Mouse (Mus musculus) MEL (cell line): ENCODE results near the gene Sp110. TPM values are rescaled to one million over a fixed set of nuclear protein-coding genes. Genes with fewer than 3 reads are reported as not detected.
"Not testable (repeated sequence)": the region's sequence is repeated elsewhere in the genome, so short reads cannot be mapped to it uniquely, and the experiment has no call there.

Experiments used
- DNase-seq: peaks from one replicate; pipeline ENCODE4 v3.0.0; 2011; ENCODE audit warnings: low read depth, low spot score
- H3K27ac ChIP-seq: 2 replicates; pipeline ENCODE4 v1.5.1; 2012; ENCODE audit warnings: low read depth, mild to moderate bottlenecking, control low read depth, low read length, moderate library complexity; ENCODE audit not compliant: control insufficient read depth
- H3K27me3 ChIP-seq, 2 experiments: fragments of 150-350 bp in 1 of 2; sonication (generic) in 1 of 2; 2 replicates each; pipeline ENCODE4 v1.6.1; 2012; ENCODE audit warnings: low read length in 2 of 2, mild to moderate bottlenecking in 2 of 2, improper control_type of control experiment in 1 of 2, moderate library complexity in 1 of 2; ENCODE audit not compliant: insufficient read depth in 2 of 2, control insufficient read depth in 1 of 2
- H3K36me3 ChIP-seq, 2 experiments: 2 replicates each; pipeline ENCODE4 v1.6.1; 2012 to 2014; ENCODE audit warnings: low read length in 2 of 2, improper control_type of control experiment in 1 of 2, inconsistent platforms in 1 of 2, mild to moderate bottlenecking in 1 of 2; ENCODE audit not compliant: insufficient read depth in 2 of 2, control insufficient read depth in 1 of 2
- H3K4me1 ChIP-seq, 2 experiments: fragments of 150-350 bp in 1 of 2; sonication (generic) in 1 of 2; 2 replicates each; pipeline ENCODE4 v1.6.1; 2012; ENCODE audit warnings: low read length in 2 of 2, improper control_type of control experiment in 1 of 2, mild to moderate bottlenecking in 1 of 2; ENCODE audit not compliant: insufficient read depth in 2 of 2, control insufficient read depth in 1 of 2
- H3K4me3 ChIP-seq, 2 experiments: fragments of 150-350 bp in 1 of 2; sonication (generic) in 1 of 2; 2 replicates each; pipeline ENCODE4 v1.5.1; 2012; ENCODE audit warnings: low read depth in 2 of 2, low read length in 2 of 2, mild to moderate bottlenecking in 2 of 2, moderate library complexity in 2 of 2, control low read depth in 1 of 2, improper control_type of control experiment in 1 of 2; ENCODE audit not compliant: control insufficient read depth in 1 of 2, insufficient read depth in 1 of 2
- H3K79me2 ChIP-seq: 2 replicates; pipeline ENCODE4 v1.6.1; 2012; ENCODE audit warnings: mild to moderate bottlenecking, low read length, moderate library complexity; ENCODE audit not compliant: control insufficient read depth, poor library complexity, insufficient read depth
- H3K9ac ChIP-seq: 2 replicates; pipeline ENCODE4 v1.6.1; 2012; ENCODE audit warnings: low read depth, mild to moderate bottlenecking, control low read depth, low read length, moderate library complexity; ENCODE audit not compliant: control insufficient read depth, poor library complexity, severe bottlenecking
- H3K9me3 ChIP-seq: fragments of 150-350 bp; sonication (generic); replicated peaks from 2 replicates; pipeline ENCODE4 v1.6.1; 2012; ENCODE audit warnings: mild to moderate bottlenecking, low read length, improper control_type of control experiment, moderate library complexity; ENCODE audit not compliant: insufficient read depth
- polyA plus RNA-seq, 2 experiments: library from polyadenylated mRNA; stranded (reverse) in 1 of 2; unstranded in 1 of 2; fragments of >175 nt in 1 of 2; fragments of >200 nt in 1 of 2; gene quantifications; 2 replicates each; pipeline versions ENCODE4 v1.2.1 to v1.2.4; 2012; ENCODE audit warnings: low replicate concordance in 2 of 2, low read depth in 1 of 2; ENCODE audit not compliant: insufficient read length in 2 of 2, insufficient read depth in 1 of 2, missing spikeins in 1 of 2
- total RNA-seq: library from RNA; depleted of rRNA; stranded (reverse); fragments of 300-350 nt; gene quantifications from 2 replicates; pipeline ENCODE4 v1.2.3, GENCODE M21; 2012; rRNA removed

Gene Sp110
- total and polyA plus RNA-seq, 3 experiments: 12.7 to 13.7 TPM; not detected in 1

GRCm38 (mm10) chr1:85528451-85529110 is 70.0 kb downstream of the Sp110 start:
- H3K27me3 ChIP-seq, H3K4me3 ChIP-seq, H3K79me2 ChIP-seq, H3K4me1 ChIP-seq, H3K27ac ChIP-seq, H3K36me3 ChIP-seq, H3K9ac ChIP-seq, H3K9me3 ChIP-seq, DNase-seq: not testable (repeated sequence)

Other genes with a start within 250 kb of the Sp110 start
- 0.88 and 2.0 TPM in 2 replicates for gene G530012D18Rik, start 23.1 kb downstream of the Sp110 start, total RNA-seq
- 1 to 10 TPM in 1 of 2 experiments, not detected in 1; 6.4 TPM for gene G530012D18Rik, start 23.1 kb downstream of the Sp110 start, polyA plus RNA-seq
- gene Sp140, start 1.6 kb upstream of the Sp110 start, total RNA-seq: 7.3 and 8.2 TPM in 2 replicates
- gene Sp140, start 1.6 kb upstream of the Sp110 start, polyA plus RNA-seq: 10 to 100 TPM in 1 of 2 experiments, not detected in 1; 16.5 TPM
- 2.8 and 3.7 TPM in 2 replicates for gene Sp100, start 51.2 kb upstream of the Sp110 start, total RNA-seq
- gene Sp100, start 51.2 kb upstream of the Sp110 start, polyA plus RNA-seq: 1 to 10 TPM in 1 of 2 experiments, not detected in 1; 6.5 TPM
- gene A630001G21Rik, start 179.8 kb upstream of the Sp110 start, total RNA-seq: 13.0 and 15.4 TPM in 2 replicates
- gene A630001G21Rik, start 179.8 kb upstream of the Sp110 start, polyA plus RNA-seq: 10 to 100 TPM in 1 of 2 experiments, not detected in 1; 24.0 TPM
- 68.7 and 72.5 TPM in 2 replicates for gene Cab39, start 194.6 kb upstream of the Sp110 start, total RNA-seq
- gene Cab39, start 194.6 kb upstream of the Sp110 start, polyA plus RNA-seq: 100 to 1,000 TPM in 1 of 2 experiments, 10 to 100 TPM in 1; 66.5 to 144 TPM